Mouse (Mus musculus) liver, embryonic 16.5 days (tissue): ENCODE results near the gene Apold1. TPM values are rescaled to one million over a fixed set of nuclear protein-coding genes. Genes with fewer than 3 reads are reported as not detected.

Experiments used
- ATAC-seq: fragments of 200-750 bp; cut with Nextera tagmentation; 2 replicates; pipeline ENCODE4 v1.8.0; 2017; ENCODE audit warnings: low read depth, mild to moderate bottlenecking, moderate number of reproducible peaks, moderate library complexity
- H3K27ac ChIP-seq: fragments of 300-500 bp; sonication (generic); 2 replicates; pipeline ENCODE4 v1.5.1; 2014; ENCODE audit warnings: mild to moderate bottlenecking, low read length
- H3K27me3 ChIP-seq: fragments of 300-500 bp; sonication (generic); 2 replicates; pipeline ENCODE4 v1.6.1; 2014; ENCODE audit warnings: low read depth, low read length, mixed read lengths; ENCODE audit not compliant: control insufficient read depth, insufficient read depth
- H3K36me3 ChIP-seq: fragments of 300-500 bp; sonication (generic); 2 replicates; pipeline ENCODE4 v1.6.1; 2014; ENCODE audit warnings: mild to moderate bottlenecking; ENCODE audit not compliant: control insufficient read depth, insufficient read depth
- H3K4me1 ChIP-seq: fragments of 300-500 bp; sonication (generic); 2 replicates; pipeline ENCODE4 v1.6.1; 2014; ENCODE audit warnings: low read depth, low read length, mixed read lengths; ENCODE audit not compliant: control insufficient read depth
- H3K4me2 ChIP-seq: fragments of 300-500 bp; sonication (generic); 2 replicates; pipeline ENCODE4 v1.6.1; 2014; ENCODE audit warnings: low read depth, low read length, mixed read lengths
- H3K4me3 ChIP-seq: fragments of 300-500 bp; sonication (generic); 2 replicates; pipeline ENCODE4 v1.5.1; 2014; ENCODE audit warnings: low read depth, mild to moderate bottlenecking, low read length
- H3K9ac ChIP-seq: fragments of 300-500 bp; sonication (generic); 2 replicates; pipeline ENCODE4 v1.6.1; 2014; ENCODE audit warnings: low read depth, low read length
- H3K9me3 ChIP-seq: fragments of 300-500 bp; sonication (generic); replicated peaks from 2 replicates; pipeline ENCODE4 v1.6.1; 2016; ENCODE audit warnings: low read length; ENCODE audit not compliant: control insufficient read depth
- WGBS: fragments of 180-500 bp; shearing (Covaris S2); extraction: QIAGEN DNeasy Blood & Tissue Kit; methylation state at CpG from one replicate; pipeline ENCODE4 v1.1.7; 2014; ENCODE audit not compliant: insufficient replicate concordance; 5-methylcytosine and 5-hydroxymethylcytosine counted together
- polyA plus RNA-seq: library from polyadenylated mRNA; unstranded; fragments of >200 nt; fragmentation: Nextera tagmentation; extraction: Ambion mirVana; gene quantifications from 2 replicates; pipeline ENCODE4 v1.2.1, GENCODE M21; 2015

The Apold1 gene
- polyA plus RNA-seq = 2.0 and 2.3 TPM in 2 replicates

- peak within 1 kb of the TSS; percentile 35 for H3K27ac ChIP-seq
- H3K4me2 ChIP-seq = peak within 1 kb of the TSS; percentile 19
- H3K27me3 ChIP-seq = no peaks in the 10 kb centered on the region; the same call in 1 of the 2 replicates
- no peak within 1 kb of the TSS; the same call in 1 of the 2 replicates for H3K9ac ChIP-seq
- peaks cover 39% of the 10 kb centered on the region for H3K4me1 ChIP-seq
- H3K36me3 ChIP-seq = no peaks in the 10 kb centered on the region
- 43% methylated on average over 22 of the region's 22 CpGs for WGBS
- H3K4me3 ChIP-seq = peak within 1 kb of the TSS; percentile 14
- ATAC-seq = no peak
- H3K9me3 ChIP-seq = no peaks in the 10 kb centered on the region
Measured at GRCm38 (mm10) chr6:134981231-134982062, at the start of gene Apold1. Apold1 (plus strand) TSS chr6:134981718.

DNA sequence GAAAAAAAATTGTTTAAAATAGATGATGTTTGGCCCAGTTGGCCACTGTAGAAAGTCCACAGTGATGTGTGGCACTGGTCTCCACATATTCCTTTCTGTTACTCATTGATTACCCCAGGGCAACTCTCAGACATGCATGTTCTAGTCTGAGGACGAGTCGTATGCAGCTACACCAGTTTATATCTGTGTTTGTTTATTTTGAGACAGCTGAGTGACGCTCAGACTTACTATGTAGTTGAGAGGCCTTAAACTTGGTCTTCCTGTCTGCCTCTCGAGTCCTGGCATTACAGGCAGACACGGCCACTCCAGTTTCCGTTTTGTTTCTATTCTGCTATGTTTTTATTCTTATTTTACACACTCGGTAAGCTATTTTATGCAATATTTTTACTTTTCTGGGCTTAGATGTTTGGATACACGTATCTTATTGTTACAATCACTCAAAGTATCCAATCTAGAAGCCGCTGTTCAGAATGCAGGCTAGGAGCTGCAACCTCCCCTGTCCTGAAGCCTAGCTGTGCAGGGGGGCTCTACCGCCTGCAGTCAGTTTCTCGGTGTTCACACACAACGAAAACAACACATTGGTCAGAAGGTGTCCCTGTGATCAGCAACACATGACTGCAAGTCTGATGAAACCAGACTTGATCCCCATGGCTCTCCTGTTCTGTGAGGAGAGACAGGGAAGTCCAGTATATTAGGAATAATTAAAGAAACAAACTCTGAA, 48.9 kb upstream of the Apold1 start:
- peak overlapping the region; percentile 86 for H3K4me3 ChIP-seq

DNA sequence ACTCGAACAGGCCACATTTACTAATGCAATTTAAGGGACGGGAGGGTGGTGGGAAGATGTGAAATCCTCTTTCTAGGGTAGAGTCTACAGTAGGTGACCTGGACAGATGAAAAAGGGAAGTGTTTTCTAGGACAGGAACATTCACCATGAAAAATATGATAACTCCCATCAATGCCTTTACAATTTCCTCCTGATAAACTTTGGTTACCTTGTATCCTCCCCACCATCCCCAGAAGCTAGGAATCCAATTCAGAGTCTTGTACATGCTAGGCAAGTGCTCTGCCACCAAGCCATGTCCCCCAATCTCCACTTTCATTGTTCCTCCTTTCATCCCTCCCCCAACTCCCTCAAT, 48.3 kb upstream of the Apold1 start:
- Histone ChIP-seq H3K27ac (no peak overlapping the region), H3K4me2 (peak overlapping the region; percentile 99), H3K9ac (peak overlapping the region; percentile 10; the same call in 1 of the 2 replicates), H3K9me3 (no peaks in the 10 kb centered on the region), H3K4me3 (peak overlapping the region; percentile 86), H3K4me1 (peaks cover 33% of the 10 kb centered on the region), H3K36me3 (peaks cover 11% of the 10 kb centered on the region), H3K27me3 (no peaks in the 10 kb centered on the region)
- no peak for ATAC-seq
- WGBS = 61% methylated on average over 2 of the region's 2 CpGs

More for the DNA sequence above, 48.9 kb upstream of the Apold1 start:
- H3K4me2 ChIP-seq = peak overlapping the region; percentile 99
- no peak overlapping the region for H3K27ac ChIP-seq
- peak overlapping the region; percentile 33; the same call in 1 of the 2 replicates for H3K9ac ChIP-seq
- 74% methylated on average over 12 of the region's 12 CpGs for WGBS
- no peaks in the 10 kb centered on the region for H3K27me3 ChIP-seq
- H3K9me3 ChIP-seq = no peaks in the 10 kb centered on the region
- H3K4me1 ChIP-seq = peaks cover 32% of the 10 kb centered on the region
- H3K36me3 ChIP-seq = peaks cover 11% of the 10 kb centered on the region
- no peak for ATAC-seq

GRCm38 (mm10) chr6:134934305-134934704, 47.2 kb upstream of the Apold1 start:
- H3K27ac ChIP-seq = no peak overlapping the region
- peaks cover 11% of the 10 kb centered on the region for H3K36me3 ChIP-seq
- peak overlapping the region; percentile 10; the same call in 1 of the 2 replicates for H3K4me2 ChIP-seq
- no peaks in the 10 kb centered on the region for H3K9me3 ChIP-seq
- no peak for ATAC-seq
- 60% methylated on average over 5 of the region's 5 CpGs for WGBS
- H3K4me3 ChIP-seq = no peak overlapping the region
- no peak overlapping the region for H3K9ac ChIP-seq
- H3K27me3 ChIP-seq = no peaks in the 10 kb centered on the region
- H3K4me1 ChIP-seq = peaks cover 35% of the 10 kb centered on the region

- H3K27me3 ChIP-seq = no peaks in the 10 kb centered on the region
Measured at GRCm38 (mm10) chr6:134939781-134940180, 41.7 kb upstream of the Apold1 start.

DNA sequence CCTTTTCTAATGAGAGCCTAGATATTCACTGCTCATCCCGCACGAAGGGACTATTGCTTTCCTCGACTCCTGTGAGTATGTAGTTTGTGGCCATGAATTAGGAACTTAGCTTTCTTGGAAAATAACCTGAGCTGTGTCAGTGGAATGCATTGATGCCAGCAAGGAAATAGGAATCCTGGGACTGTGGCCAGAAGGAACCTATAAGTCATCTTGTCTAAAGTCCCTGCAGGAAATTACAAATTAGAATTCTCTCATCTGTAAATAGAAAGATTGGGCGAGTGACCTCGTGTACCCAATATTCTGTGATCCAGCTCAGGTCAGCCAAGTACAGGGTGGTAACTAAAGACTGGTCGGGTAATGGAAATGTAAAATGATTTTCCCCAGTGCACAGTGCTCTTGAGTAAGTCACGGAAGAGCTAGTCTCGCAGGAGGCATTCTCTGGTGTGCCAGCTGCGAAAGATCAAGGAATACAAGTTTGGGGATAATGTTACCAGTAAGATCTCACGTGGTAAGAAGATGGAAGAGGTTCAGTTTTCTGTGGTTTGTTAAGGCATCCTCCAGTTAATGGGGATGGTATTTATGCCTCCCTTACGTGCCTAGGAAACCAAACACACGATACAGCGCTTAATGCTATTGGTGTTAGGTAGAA, 37.6 kb upstream of the Apold1 start:
- no peak for ATAC-seq
- no peak overlapping the region for H3K9ac ChIP-seq
- H3K27me3 ChIP-seq = no peaks in the 10 kb centered on the region
- H3K9me3 ChIP-seq = no peaks in the 10 kb centered on the region
- no peak overlapping the region for H3K4me3 ChIP-seq
- H3K27ac ChIP-seq = no peak overlapping the region
- H3K36me3 ChIP-seq = peaks cover 52% of the 10 kb centered on the region
- WGBS = 89% methylated on average over 13 of the region's 13 CpGs
- H3K4me1 ChIP-seq = peaks cover 12% of the 10 kb centered on the region
- H3K4me2 ChIP-seq = no peak overlapping the region

More at GRCm38 (mm10) chr6:134939781-134940180, 41.7 kb upstream of the Apold1 start:
- peaks cover 7% of the 10 kb centered on the region for H3K4me1 ChIP-seq
- H3K9ac ChIP-seq = no peak overlapping the region
- H3K4me2 ChIP-seq = no peak overlapping the region
- ATAC-seq = no peak
- no peak overlapping the region for H3K27ac ChIP-seq
- 85% methylated on average over 4 of the region's 4 CpGs for WGBS
- H3K9me3 ChIP-seq = no peaks in the 10 kb centered on the region
- H3K4me3 ChIP-seq = no peak overlapping the region
- H3K36me3 ChIP-seq = peaks cover 45% of the 10 kb centered on the region

DNA sequence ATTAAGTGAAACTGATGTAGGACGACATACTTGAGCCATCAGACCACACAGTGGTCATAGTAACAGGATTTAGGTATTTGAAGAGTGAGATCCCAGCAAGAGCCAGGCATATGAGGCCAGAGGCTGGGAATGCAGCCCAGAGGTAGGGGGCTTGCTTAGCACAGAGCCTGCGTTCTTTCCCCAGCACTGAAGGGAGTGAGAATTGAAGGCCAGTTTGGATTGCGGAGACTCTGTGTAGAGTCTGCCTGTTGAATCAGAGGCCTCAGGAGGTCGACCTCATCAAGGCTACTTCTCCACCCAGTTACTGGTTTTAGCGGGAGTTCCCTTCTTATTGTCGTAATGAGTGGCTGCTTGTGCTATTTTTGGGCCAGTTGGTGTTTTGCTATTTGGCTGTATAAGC, 35.5 kb upstream of the Apold1 start:
- peaks cover 14% of the 10 kb centered on the region for H3K4me1 ChIP-seq
- H3K4me3 ChIP-seq = no peak overlapping the region
- no peak overlapping the region for H3K27ac ChIP-seq
- no peak overlapping the region for H3K4me2 ChIP-seq
- H3K9ac ChIP-seq = no peak overlapping the region
- H3K27me3 ChIP-seq = no peaks in the 10 kb centered on the region
- 64% methylated on average over 6 of the region's 6 CpGs for WGBS
- H3K9me3 ChIP-seq = no peaks in the 10 kb centered on the region
- peaks cover 51% of the 10 kb centered on the region for H3K36me3 ChIP-seq
- ATAC-seq = no peak

DNA sequence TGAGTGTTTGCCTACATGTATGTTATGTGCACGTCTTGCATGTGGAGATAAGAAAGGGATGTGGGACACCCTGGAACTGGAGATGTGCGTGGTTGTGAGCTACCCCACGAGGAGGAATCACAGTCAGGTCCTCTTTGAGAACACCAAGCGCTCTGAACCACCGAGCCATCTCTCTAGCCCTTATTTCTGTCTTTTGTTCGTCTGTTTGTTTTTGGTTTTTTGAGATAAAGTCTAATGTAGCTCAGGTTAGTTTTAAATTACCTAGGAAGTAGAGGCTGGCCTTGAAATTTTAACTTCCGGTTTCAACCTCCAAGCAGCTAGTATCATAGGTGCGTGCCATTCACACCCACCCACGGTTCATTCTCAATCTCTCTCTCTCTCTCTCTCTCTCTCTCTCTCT, 34.7 kb upstream of the Apold1 start:
- no peak overlapping the region for H3K4me3 ChIP-seq
- H3K27ac ChIP-seq = no peak overlapping the region
- H3K4me2 ChIP-seq = no peak overlapping the region
- peaks cover 17% of the 10 kb centered on the region for H3K4me1 ChIP-seq
- no peak for ATAC-seq
- H3K9me3 ChIP-seq = no peaks in the 10 kb centered on the region
- no peak overlapping the region for H3K9ac ChIP-seq
- H3K36me3 ChIP-seq = peaks cover 49% of the 10 kb centered on the region
- H3K27me3 ChIP-seq = no peaks in the 10 kb centered on the region
- WGBS = 73% methylated on average over 9 of the region's 9 CpGs
